Mouse (Mus musculus) left cerebral cortex, postnatal 4 days (tissue): ENCODE data around the gene Ppm1h. TPM values are rescaled to one million over a fixed set of nuclear protein-coding genes. Genes with fewer than 3 reads are reported as not detected.

Experiments
- DNase-seq: peaks from one replicate; pipeline ENCODE4 v3.0.0-alpha.2; 2022
- intact Hi-C: fragments of 180-260 bp; cut with DNase I; formaldehyde crosslinking; loops from one replicate; pipeline ENCODE4 v1.15.1; 2025
- total RNA-seq, 2 experiments: library from RNA; stranded (reverse); gene quantifications; 2 replicates each; pipeline ENCODE4 v1.2.3; 2021

Gene Ppm1h
- total RNA-seq: 10 to 100 TPM; 63.3 to 68.3 TPM

GRCm38 (mm10) chr10:122678541-122679436 lies at the start of gene Ppm1h:
TSS of gene Ppm1h (plus strand) at chr10:122678762.
- intact Hi-C loops: loop anchor here (10.0 kb wide), 1 partner anchor 104 kb away; no protein-coding TSS in a partner anchor
- peak; percentile 74 for DNase-seq

GRCm38 (mm10) chr10:122629003-122629402 lies 49.6 kb upstream of the Ppm1h start:
- no peak for DNase-seq
- intact Hi-C loops: no loop called here

- DNase-seq: no peak
- intact Hi-C loops: no loop called here
Measured at GRCm38 (mm10) chr10:122639879-122640278, 38.7 kb upstream of the Ppm1h start.

GRCm38 (mm10) chr10:122641263-122641795 lies 37.2 kb upstream of the Ppm1h start:
- DNase-seq: no peak
- intact Hi-C loops: no loop called here

DNA sequence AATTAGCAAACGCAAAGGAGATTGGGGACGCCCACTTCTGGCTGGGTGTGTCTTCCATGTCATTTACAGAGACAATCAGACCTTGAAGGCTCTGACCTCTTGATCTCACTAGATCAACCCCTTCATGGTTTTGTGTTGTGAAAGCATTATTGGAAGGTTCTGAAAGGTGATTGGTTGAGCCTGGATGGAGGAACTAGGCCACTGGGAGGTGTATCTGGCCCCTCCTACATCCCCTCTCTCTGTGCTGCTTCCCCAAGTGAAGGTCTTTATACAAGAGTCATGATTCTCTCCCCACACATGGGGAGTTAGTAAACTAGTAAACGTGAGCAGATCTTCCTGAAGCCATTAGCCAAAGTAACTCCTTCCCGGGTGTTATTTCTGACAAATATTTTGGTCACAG lies 36.4 kb upstream of the Ppm1h start:
- intact Hi-C loops: no loop called here

GRCm38 (mm10) chr10:122651932-122652331 lies 26.6 kb upstream of the Ppm1h start:
- intact Hi-C loops: no loop called here

More for the DNA sequence above, 36.4 kb upstream of the Ppm1h start:
- no peak for DNase-seq

GRCm38 (mm10) chr10:122652578-122652977 lies 26.0 kb upstream of the Ppm1h start:
- intact Hi-C loops: no loop called here
- no peak for DNase-seq

More at GRCm38 (mm10) chr10:122651932-122652331, 26.6 kb upstream of the Ppm1h start:
- no peak for DNase-seq

DNA sequence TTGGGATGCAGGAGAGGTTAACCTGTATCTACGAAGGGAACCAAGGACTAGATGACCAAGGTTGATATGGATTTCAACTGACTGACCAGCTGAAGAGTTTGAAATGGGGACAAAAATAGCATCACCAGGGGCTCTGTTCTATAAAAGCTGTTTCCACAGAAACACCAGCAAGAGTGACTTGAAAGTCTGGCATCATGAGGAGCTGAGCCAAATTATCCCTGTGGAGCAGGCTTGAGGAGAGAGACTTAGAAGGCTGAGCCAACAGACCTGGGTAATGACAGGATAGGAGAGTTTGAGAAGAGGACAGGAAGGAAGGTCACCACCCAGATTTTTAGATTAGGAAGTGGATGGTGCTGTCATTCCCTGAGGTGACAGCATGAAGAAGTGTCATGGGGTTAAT lies 12.9 kb upstream of the Ppm1h start:
- no peak for DNase-seq
- intact Hi-C loops: no loop called here

- no peak for DNase-seq
- intact Hi-C loops: loop anchor here (10.0 kb wide), 1 partner anchor 96 kb away; no protein-coding TSS in a partner anchor
Measured at GRCm38 (mm10) chr10:122671253-122671652, 7.3 kb upstream of the Ppm1h start.

GRCm38 (mm10) chr10:122672044-122672443 lies 6.5 kb upstream of the Ppm1h start:
- no peak for DNase-seq
- intact Hi-C loops: loop anchor here (10.0 kb wide), 1 partner anchor 97 kb away; no protein-coding TSS in a partner anchor

DNA sequence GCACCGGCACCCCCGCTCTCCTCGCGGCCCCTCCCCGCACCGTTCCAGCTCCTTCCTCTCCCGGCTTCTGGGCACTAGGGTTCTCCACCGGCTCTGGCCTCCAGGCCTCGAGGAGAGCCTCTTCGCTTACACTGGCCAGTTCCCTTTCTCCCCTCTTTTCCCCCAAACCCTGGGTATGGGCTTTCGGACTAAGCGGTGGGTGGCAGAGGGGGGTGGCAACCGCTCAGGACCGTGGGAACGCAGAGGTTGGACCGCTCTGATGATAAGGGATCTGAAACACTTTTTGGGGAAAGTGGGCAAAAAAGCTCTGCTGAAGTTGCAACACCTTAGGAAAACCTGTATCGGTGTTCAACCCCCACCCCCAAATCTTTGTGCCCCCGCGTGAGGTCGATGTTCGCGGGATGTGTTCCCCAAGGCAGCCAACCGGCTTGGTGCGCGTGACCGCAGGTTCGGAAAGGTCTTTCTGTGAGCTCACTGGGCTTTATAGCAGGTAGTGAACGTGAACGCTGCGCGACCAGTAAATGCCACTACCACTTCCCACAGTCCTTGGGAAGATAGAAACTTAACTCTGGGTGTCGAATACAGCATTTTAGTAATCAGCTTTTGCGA lies 979 bp downstream of the Ppm1h start:
- DNase-seq: peak; percentile 29
- intact Hi-C loops: loop anchor here (10.0 kb wide), 2 partner anchors 105 to 115 kb away; no protein-coding TSS in a partner anchor

DNA sequence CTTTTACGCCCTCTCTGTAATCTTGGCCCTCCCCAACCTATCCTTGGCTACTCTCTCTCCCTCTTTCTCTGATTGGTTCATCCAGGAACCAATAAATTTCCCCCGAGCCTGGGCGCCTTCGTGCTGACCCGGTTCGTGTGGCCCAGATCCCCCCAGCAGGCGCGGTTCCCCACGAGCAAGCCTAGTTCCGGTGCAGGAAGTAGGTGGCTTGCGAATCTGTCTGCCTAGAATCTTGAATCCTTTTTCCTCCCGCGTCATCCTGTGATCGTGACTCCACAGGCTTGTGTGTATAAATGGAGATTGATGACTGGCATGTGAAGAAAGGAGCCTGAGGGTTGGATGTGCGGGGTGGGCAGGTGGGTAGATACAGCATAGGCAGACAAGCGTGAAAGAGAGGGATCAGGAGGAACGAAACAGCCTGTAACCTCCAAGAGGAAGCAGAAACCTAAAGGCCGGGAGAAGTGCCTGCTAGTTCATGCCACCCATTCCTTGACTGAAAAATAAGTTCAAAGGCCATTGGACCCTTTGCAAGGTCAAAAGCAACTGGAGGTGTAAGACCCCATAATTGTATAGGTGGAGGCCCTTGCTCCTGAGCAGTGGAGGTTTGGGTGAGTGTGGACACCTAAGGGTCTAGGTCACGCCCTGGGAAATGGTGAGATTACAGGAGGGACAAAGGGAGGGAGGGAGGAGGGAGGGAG lies 2.0 kb downstream of the Ppm1h start:
- intact Hi-C loops: loop anchor here (10.0 kb wide), 1 partner anchor 114 kb away; no protein-coding TSS in a partner anchor
- peak; percentile 65 for DNase-seq

GRCm38 (mm10) chr10:122681085-122681408 lies 2.5 kb downstream of the Ppm1h start:
- intact Hi-C loops: loop anchor here (10.0 kb wide), 1 partner anchor 114 kb away; no protein-coding TSS in a partner anchor
- DNase-seq: peak; percentile 26

GRCm38 (mm10) chr10:122683819-122684330 lies 5.3 kb downstream of the Ppm1h start:
- no peak for DNase-seq
- intact Hi-C loops: loop anchor here (10.0 kb wide), 1 partner anchor 111 kb away; no protein-coding TSS in a partner anchor

DNA sequence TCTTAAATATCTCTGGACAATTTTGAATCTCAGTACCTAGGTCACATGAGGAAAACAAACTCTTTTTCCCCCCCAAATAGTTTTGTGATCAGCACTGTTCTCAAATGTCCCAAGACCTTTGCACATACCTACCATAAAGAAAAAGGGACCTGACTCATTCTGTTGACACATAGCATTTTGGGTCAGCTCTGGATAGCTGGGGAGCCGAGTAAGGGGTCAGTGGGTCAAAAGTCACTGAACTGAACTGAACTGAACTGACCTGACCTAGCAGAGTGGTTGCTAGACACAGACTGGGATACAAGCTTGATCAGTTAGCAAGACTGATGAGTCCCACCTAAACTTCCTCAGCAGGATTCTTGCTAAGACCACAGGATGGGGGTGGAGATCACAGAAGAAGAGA lies 6.7 kb downstream of the Ppm1h start:
- intact Hi-C loops: loop anchor here (10.0 kb wide), 1 partner anchor 110 kb away; no protein-coding TSS in a partner anchor
- DNase-seq: no peak

- intact Hi-C loops: loop anchor here (10.0 kb wide), 1 partner anchor 109 kb away; no protein-coding TSS in a partner anchor
Measured at GRCm38 (mm10) chr10:122685836-122686531, 7.4 kb downstream of the Ppm1h start.

GRCm38 (mm10) chr10:122690698-122691097 lies 12.1 kb downstream of the Ppm1h start:
- intact Hi-C loops: no loop called here
- no peak for DNase-seq

More at GRCm38 (mm10) chr10:122685836-122686531, 7.4 kb downstream of the Ppm1h start:
- peak; percentile 72 for DNase-seq

DNA sequence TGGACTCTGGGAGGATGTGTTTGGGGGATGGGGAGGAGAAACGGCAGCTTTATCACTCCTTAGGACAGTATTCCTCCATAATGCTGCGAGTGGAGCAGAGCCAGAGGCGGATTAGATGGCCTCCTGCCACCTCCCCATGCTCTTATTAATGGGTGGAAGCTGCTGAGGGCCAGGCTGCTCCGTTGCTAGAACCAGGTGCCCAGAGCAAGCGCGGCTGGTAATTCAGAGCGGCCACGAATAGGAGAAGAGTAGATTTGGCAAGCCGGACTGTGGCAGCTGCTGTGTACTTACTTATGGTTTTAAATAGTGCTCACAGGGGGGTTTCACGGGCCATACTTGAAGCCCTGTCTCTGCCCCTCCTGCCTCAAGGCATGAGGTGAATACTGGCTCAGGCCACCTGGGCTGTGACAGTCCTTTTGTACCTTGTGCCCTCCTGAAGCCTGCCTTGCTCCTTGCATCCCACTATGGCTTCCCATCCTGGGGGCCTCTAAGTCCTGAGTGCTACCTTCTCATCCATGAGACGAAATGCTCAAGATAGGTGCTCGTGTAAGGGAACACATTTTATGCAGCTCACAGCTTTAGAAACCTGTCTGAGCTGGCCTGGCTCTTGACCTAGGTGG lies 14.7 kb downstream of the Ppm1h start:
- intact Hi-C loops: no loop called here
- DNase-seq: peak; percentile 93
